Mouse (Mus musculus) ES-Bruce4 (cell line): ENCODE results near the gene Plxdc2.

Experiments
- CTCF ChIP-seq: IDR thresholded peaks from one replicate; pipeline ENCODE4 v1.8.1; 2011; ENCODE audit warnings: low read depth, low read length
- POLR2A ChIP-seq: IDR thresholded peaks from one replicate; pipeline ENCODE4 v1.8.1; 2011; ENCODE audit warnings: low read length; ENCODE audit not compliant: insufficient read depth

DNA sequence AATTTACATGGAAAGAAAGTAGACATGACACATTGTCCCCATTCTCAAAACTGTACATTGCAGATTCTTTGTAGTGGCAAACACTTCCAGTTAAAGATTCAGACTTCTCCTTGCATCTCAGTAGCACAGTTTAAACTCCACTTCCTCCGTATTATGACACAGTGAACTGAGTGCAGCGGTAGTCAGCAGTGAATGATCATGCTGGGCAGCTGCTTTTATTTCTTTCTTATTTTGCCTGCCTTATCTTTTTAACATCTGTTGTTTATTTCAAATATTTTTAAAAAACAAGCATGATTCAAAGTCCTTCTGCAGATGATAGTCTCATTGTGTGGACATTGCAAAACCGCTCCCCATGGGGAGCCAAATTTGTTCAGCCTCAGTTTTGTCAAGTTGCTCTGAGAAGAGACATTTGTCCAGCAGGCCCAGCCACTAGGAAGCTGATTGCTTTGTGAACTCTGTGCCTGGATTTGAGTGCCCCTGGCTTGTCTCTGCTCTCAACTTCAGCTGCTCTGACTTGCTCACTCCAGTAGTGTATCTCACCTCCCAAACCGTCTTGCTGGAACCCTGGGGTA is 9.8 kb downstream of the Plxdc2 start:
- TF ChIP-seq POLR2A, result no peak
- no peak for TF ChIP-seq CTCF
